Mouse (Mus musculus): ENCODE measurements around the gene Dnah1. TPM values are rescaled to one million over a fixed set of nuclear protein-coding genes. Genes with fewer than 3 reads are reported as not detected.

Gene Dnah1
- polyA plus RNA-seq, 1 experiment from 2014 or later, result 2.7 TPM

- H3K4me2 ChIP-seq, result no peak overlapping the region
- no peaks in the 10 kb centered on the region for H3K27me3 ChIP-seq
- WGBS, result 60% methylated on average over 8 of the region's 8 CpGs
- no peaks in the 10 kb centered on the region for H3K36me3 ChIP-seq
- peak overlapping the region; percentile 50 for H3K27ac ChIP-seq
- H3K9ac ChIP-seq, result no peak overlapping the region
- H3K9me3 ChIP-seq, result no peaks in the 10 kb centered on the region
- ATAC-seq (ENCODE audit: borderline replicate concordance, extremely low read depth, low FRiP score, low TSS enrichment), result no peak
- H3K4me3 ChIP-seq, result no peak overlapping the region
- H3K4me1 ChIP-seq, result peaks cover 56% of the 10 kb centered on the region
Observed at GRCm38 (mm10) chr14:31230442-31230841, 93.3 kb downstream of the Dnah1 start.

- peaks cover 52% of the 10 kb centered on the region for H3K4me1 ChIP-seq
- H3K4me3 ChIP-seq, result no peak overlapping the region
- no peak overlapping the region for H3K9ac ChIP-seq
- no peaks in the 10 kb centered on the region for H3K9me3 ChIP-seq
- no peak for ATAC-seq (ENCODE audit: borderline replicate concordance, extremely low read depth, low FRiP score, low TSS enrichment)
- WGBS, result 49% methylated on average over 6 of the region's 6 CpGs
- H3K4me2 ChIP-seq, result no peak overlapping the region
- peak overlapping the region; percentile 84; the same call in 1 of the 2 replicates for H3K27ac ChIP-seq
- H3K36me3 ChIP-seq, result no peaks in the 10 kb centered on the region
- no peaks in the 10 kb centered on the region for H3K27me3 ChIP-seq
Observed at GRCm38 (mm10) chr14:31228234-31228633, 95.5 kb downstream of the Dnah1 start.

GRCm38 (mm10) chr14:31226978-31227377 is 96.7 kb downstream of the Dnah1 start:
- H3K27ac ChIP-seq, result peak overlapping the region; percentile 84
- no peak overlapping the region for H3K4me2 ChIP-seq
- H3K4me1 ChIP-seq, result peaks cover 50% of the 10 kb centered on the region
- no peaks in the 10 kb centered on the region for H3K27me3 ChIP-seq
- peak; percentile 87 for ATAC-seq (ENCODE audit: borderline replicate concordance, extremely low read depth, low FRiP score, low TSS enrichment)
- H3K9me3 ChIP-seq, result no peaks in the 10 kb centered on the region
- no peak overlapping the region for H3K4me3 ChIP-seq
- no peak overlapping the region for H3K9ac ChIP-seq
- H3K36me3 ChIP-seq, result no peaks in the 10 kb centered on the region
- 22% methylated on average over 4 of the region's 4 CpGs for WGBS

- WGBS, result 9% methylated on average over 11 of the region's 11 CpGs
- Histone ChIP-seq H3K4me3 (peak within 1 kb of the TSS; percentile 23), H3K4me1 (peaks cover 22% of the 10 kb centered on the region), H3K9me3 (no peaks in the 10 kb centered on the region), H3K27ac (0 out of 2 replicates have a peak within 1 kb of the TSS, but pooled peaks have one; percentile 26), H3K27me3 (no peaks in the 10 kb centered on the region), H3K4me2 (peak within 1 kb of the TSS; percentile 43), H3K9ac (0 out of 2 replicates have a peak within 1 kb of the TSS, but pooled peaks have one; percentile 36), H3K36me3 (no peaks in the 10 kb centered on the region)
- peak; percentile 69 for ATAC-seq (ENCODE audit: borderline replicate concordance, extremely low read depth, low FRiP score, low TSS enrichment)
Observed at GRCm38 (mm10) chr14:31217666-31218065, 106.0 kb downstream of the Dnah1 start, which contains the start of gene Sema3g. Sema3g (plus strand) TSS chr14:31217860.

GRCm38 (mm10) chr14:31216846-31217245 is 106.8 kb downstream of the Dnah1 start, which contains the start of gene Nisch:
Nisch (minus strand) TSS chr14:31216946.
- Histone ChIP-seq H3K4me3 (peak within 1 kb of the TSS; percentile 23), H3K9me3 (no peaks in the 10 kb centered on the region), H3K27me3 (no peaks in the 10 kb centered on the region), H3K4me1 (peaks cover 22% of the 10 kb centered on the region), H3K27ac (peak within 1 kb of the TSS; percentile 48), H3K36me3 (no peaks in the 10 kb centered on the region), H3K9ac (0 out of 2 replicates have a peak within 1 kb of the TSS, but pooled peaks have one; percentile 36), H3K4me2 (peak within 1 kb of the TSS; percentile 43)
- no peak for ATAC-seq (ENCODE audit: borderline replicate concordance, extremely low read depth, low FRiP score, low TSS enrichment)
- WGBS, result 66% methylated on average over 2 of the region's 2 CpGs

- Histone ChIP-seq H3K36me3 (no peaks in the 10 kb centered on the region), H3K27me3 (no peaks in the 10 kb centered on the region), H3K4me2 (peak overlapping the region; percentile 21; the same call in 1 of the 2 replicates), H3K4me3 (no peak overlapping the region), H3K4me1 (peaks cover 22% of the 10 kb centered on the region), H3K9ac (no peak overlapping the region), H3K9me3 (no peaks in the 10 kb centered on the region), H3K27ac (peak overlapping the region; percentile 48)
- WGBS, result 24% methylated on average over 15 of the region's 15 CpGs
- ATAC-seq (ENCODE audit: borderline replicate concordance, extremely low read depth, low FRiP score, low TSS enrichment), result peak; percentile 44; the same call in 1 of the 2 replicates
Observed at GRCm38 (mm10) chr14:31215157-31216002, 108.3 kb downstream of the Dnah1 start.

- H3K9me3 ChIP-seq, result no peaks in the 10 kb centered on the region
- peaks cover 22% of the 10 kb centered on the region for H3K4me1 ChIP-seq
- H3K27me3 ChIP-seq, result no peaks in the 10 kb centered on the region
- H3K4me2 ChIP-seq, result no peak overlapping the region
- 49% methylated on average over 3 of the region's 3 CpGs for WGBS
- no peak overlapping the region for H3K27ac ChIP-seq
- H3K36me3 ChIP-seq, result no peaks in the 10 kb centered on the region
- H3K9ac ChIP-seq, result no peak overlapping the region
- H3K4me3 ChIP-seq, result no peak overlapping the region
- 0 out of 2 replicates have a peak, but pooled peaks have one; percentile 29 for ATAC-seq (ENCODE audit: borderline replicate concordance, extremely low read depth, low FRiP score, low TSS enrichment)
Observed at GRCm38 (mm10) chr14:31214684-31215083, 109.0 kb downstream of the Dnah1 start.

GRCm38 (mm10) chr14:31213868-31214267 is 109.8 kb downstream of the Dnah1 start:
- H3K4me3 ChIP-seq, result no peak overlapping the region
- no peak overlapping the region; the same call in 1 of the 2 replicates for H3K27ac ChIP-seq
- H3K4me2 ChIP-seq, result no peak overlapping the region
- no peak for ATAC-seq (ENCODE audit: borderline replicate concordance, extremely low read depth, low FRiP score, low TSS enrichment)
- no peaks in the 10 kb centered on the region for H3K27me3 ChIP-seq
- no peaks in the 10 kb centered on the region for H3K9me3 ChIP-seq
- WGBS, result 57% methylated on average over 8 of the region's 8 CpGs
- H3K9ac ChIP-seq, result no peak overlapping the region
- peaks cover 22% of the 10 kb centered on the region for H3K4me1 ChIP-seq
- H3K36me3 ChIP-seq, result no peaks in the 10 kb centered on the region

GRCm38 (mm10) chr14:31212499-31212898 is 111.2 kb downstream of the Dnah1 start:
- 0 out of 2 replicates have a peak overlapping the region, but pooled peaks have one; percentile 12 for H3K27ac ChIP-seq
- no peaks in the 10 kb centered on the region for H3K9me3 ChIP-seq
- H3K4me1 ChIP-seq, result peaks cover 17% of the 10 kb centered on the region
- H3K4me3 ChIP-seq, result no peak overlapping the region
- no peak for ATAC-seq (ENCODE audit: borderline replicate concordance, extremely low read depth, low FRiP score, low TSS enrichment)
- no peaks in the 10 kb centered on the region for H3K36me3 ChIP-seq
- H3K4me2 ChIP-seq, result no peak overlapping the region
- H3K9ac ChIP-seq, result no peak overlapping the region
- WGBS, result 65% methylated on average over 3 of the region's 3 CpGs
- no peaks in the 10 kb centered on the region for H3K27me3 ChIP-seq

GRCm38 (mm10) chr14:31211854-31212253 is 111.8 kb downstream of the Dnah1 start:
- no peaks in the 10 kb centered on the region for H3K27me3 ChIP-seq
- H3K9me3 ChIP-seq, result no peaks in the 10 kb centered on the region
- H3K36me3 ChIP-seq, result no peaks in the 10 kb centered on the region
- H3K9ac ChIP-seq, result no peak overlapping the region
- no peak overlapping the region for H3K4me2 ChIP-seq
- ATAC-seq (ENCODE audit: borderline replicate concordance, extremely low read depth, low FRiP score, low TSS enrichment), result no peak
- H3K4me1 ChIP-seq, result peaks cover 18% of the 10 kb centered on the region
- no peak overlapping the region for H3K27ac ChIP-seq
- H3K4me3 ChIP-seq, result no peak overlapping the region
- 86% methylated on average over 6 of the region's 6 CpGs for WGBS

All from lung, embryonic 15.5 days (tissue).